Mouse (Mus musculus) cerebellum, adult 18-20 months (tissue): Measurements from ENCODE around the gene Ces3b.
"Not testable (repeated sequence)": the region's sequence is repeated elsewhere in the genome, so short reads cannot be mapped to it uniquely, and the experiment has no call there.

ENCODE experiments used
- DNase-seq, 2 experiments: peaks; one replicate each; pipeline ENCODE4 v3.0.0; 2021

The Ces3b gene

DNA sequence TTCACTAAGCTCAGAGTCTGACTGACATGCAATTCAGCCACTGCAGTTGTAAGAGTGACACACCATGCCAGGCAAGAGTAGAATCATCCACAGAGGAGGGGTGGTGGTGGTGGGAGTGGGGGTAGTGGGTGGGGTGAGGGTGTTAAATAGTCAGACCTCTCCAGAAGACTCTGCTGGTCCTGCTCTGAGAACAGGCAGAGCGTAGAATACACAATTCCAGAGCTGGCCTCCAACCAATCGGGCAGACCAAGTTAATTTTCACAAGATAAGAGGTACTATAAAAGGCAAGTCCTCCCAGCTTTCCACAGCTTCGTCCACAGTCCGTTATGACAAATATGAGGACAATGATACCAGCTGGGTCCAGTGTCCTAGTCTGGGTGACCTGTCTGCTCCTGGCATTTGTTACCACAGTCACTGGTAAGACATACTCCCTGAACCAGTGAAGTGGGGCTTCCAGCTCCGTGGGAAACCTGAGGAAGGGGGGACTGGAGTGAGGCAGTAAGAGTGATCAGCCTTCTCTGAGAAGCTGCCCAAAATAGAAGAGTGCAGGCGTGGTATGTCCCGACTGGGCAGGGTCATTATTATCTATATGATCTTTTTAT, at the start of gene Ces3b:
TSS of gene Ces3b (plus strand) at position 305 of the 602 bp plus-strand sequence.
- DNase-seq: no peak

DNA sequence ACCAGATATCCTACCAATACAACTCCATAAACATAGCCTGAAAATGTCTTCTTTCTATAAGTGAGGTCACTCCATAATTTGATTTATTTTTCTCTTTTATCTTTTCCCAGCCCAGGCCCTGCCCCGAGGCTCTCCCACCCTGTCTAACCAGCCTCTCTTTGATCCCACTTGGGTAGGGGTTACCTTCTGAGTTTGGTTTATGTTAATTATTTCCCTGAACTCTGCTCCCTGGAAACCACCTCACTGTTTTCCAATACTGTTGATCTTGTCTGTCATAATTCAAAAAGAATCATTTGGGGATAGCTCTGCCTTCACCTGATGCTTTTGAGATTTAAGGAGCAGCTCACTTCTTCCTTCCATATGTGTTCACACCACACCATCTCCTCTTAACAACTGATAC, 40.0 kb upstream of the Ces3b start:
- no peak for DNase-seq

DNA sequence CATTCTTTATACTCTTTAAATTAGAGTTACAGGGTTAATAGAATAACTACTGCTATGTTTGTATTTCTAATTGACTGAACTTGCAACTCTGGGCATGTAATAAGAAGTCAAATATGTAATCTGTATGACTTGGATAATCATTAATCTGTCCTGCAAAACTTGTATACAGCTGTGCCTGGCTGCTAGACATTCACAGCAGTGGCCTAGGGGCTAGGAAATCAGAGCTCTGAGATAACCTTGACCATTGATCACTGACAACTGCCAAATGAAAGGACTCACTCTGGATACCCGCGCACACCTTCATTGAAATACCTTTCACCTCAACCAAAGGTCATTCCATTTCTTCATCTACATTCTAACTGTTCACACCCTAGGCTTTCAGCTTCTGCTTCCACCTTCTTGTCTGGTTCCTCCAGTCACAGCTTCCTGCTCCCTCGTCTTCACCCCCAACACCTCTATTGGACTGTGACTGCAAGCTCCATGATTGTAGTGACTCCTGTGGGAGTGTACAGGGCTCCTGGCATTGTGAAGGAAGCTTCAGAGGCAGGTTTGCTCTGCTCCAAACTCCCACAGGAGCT, 37.6 kb upstream of the Ces3b start:
- no peak for DNase-seq

DNA sequence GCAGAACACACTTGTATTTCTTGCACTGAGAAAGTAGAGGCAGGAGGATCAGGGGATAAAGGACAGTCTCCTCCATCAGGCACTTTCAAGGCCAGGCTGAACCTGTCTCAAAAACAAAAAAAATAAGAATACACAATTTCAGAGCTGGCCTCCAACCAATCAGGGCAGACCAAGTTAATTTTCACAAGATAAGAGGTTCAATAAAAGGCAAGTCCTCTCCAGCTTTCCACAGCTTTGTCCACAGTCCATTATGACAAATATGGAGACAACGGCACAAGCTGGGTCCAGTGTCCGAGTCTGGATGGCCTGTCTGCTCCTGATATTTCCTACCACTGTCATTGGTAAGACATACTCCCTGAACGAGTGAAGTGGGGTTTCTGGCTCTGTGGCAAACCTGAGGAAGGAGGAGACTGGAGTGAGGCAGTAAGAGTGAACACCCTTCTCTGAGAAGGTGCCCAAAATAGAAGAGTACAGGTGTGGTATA, 35.1 kb upstream of the Ces3b start, which contains the start of gene Ces3a:
TSS of gene Ces3a (plus strand) at position 231 of the 484 bp plus-strand sequence.
- DNase-seq: no peak

DNA sequence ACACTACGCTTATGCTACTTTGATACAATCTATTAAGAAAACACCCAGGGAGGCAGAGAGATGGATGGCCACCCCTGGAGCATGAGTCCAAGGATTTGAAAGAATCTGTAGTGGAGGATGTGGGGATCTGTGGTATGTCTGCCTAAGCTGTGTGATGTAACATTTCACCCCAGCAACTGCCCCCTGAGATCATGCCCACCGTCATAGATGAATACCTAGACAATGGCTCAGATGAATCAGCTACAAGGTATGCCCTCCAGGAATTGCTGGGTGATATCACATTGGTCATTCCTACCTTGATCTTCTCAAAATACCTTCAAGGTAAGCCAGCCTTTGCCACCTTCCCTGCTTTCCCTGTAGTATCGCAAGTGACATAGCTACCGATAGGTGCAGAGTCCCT, 27.3 kb upstream of the Ces3b start:
- DNase-seq: no peak

- no peak for DNase-seq
Measured at GRCm38 (mm10) chr8:105060056-105060455, 23.5 kb upstream of the Ces3b start.

GRCm38 (mm10) chr8:105066761-105067160, 16.8 kb upstream of the Ces3b start:
- peak; percentile 9 to 12 for DNase-seq

- not testable (repeated sequence) for DNase-seq
Measured at GRCm38 (mm10) chr8:105067905-105068304, 15.6 kb upstream of the Ces3b start.

DNA sequence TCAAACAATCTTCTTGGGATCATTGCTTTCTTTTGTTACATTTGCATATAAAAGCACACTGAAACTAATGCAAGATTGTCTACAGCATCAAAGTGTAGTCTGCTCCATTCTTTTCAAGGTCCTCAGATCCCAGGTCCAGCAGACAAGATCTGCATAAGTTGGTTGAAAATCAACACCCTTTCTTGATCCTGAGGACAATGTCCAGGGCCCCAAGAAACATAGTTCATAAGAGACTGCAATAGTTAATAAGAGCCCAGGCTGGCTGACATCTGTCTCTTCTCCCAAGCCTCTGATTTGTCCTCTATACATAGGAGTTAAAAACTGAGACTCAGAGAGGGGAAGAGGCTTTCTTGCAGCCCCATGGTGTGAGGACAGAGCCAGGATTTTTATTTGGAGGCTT, 14.6 kb upstream of the Ces3b start:
- DNase-seq: no peak

DNA sequence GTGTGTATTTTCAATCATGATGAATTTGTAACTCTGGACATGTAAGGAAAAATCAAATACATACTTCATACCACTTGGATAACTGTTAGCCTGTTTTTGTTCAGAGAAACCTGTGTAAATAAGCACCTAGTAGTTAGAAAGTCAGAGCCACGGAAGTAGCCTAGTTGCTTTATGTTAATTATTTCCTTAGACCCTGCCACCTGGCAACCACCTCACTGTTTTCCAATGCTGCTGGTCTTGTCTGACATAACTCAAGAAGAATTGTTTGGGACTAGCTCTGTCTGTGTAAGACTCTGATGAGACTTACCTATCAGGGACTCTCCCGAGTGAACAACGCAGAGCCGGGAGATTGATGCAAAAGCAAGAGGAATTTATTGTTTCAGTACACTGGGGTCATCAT, 7.0 kb upstream of the Ces3b start:
- no peak for DNase-seq

DNA sequence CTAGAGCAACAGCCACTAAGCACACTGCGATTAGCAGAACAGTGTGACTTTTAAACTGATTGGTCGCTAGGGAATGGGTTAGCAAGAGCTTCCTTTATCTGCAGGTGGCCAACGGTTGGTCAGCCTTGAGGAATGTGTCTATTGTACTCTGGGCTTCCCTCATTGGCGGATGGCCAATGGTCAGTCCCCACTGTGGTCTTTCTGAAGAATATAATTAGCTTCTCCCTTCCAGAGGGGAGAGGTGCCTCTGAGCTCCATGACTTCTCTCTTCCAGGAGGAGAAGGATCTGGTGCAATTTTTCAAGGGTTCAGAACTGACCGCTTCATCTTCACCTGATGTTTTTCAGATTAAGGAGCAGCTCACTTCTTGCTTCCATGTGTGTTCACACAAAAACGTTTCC, 6.5 kb upstream of the Ces3b start:
- no peak for DNase-seq

DNA sequence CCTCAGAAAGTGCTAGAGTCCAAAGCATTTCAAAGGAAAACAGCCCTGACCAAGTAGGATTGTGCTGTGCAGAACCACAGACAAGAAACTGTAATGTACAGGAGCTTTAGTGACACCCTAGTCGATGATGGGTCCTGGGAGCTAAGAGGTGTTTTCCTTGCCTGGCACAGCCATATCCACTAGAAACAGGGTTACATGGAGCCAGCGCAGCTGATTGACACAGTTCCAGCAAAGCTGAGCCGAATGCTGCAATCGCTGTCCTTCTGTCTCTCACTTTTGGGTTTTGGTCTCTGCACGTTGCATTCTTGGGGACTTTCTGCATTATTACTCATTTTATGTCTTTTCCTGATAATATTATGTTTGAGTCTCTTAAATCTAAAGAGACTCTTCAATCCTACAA, 5.0 kb upstream of the Ces3b start:
- no peak for DNase-seq

DNA sequence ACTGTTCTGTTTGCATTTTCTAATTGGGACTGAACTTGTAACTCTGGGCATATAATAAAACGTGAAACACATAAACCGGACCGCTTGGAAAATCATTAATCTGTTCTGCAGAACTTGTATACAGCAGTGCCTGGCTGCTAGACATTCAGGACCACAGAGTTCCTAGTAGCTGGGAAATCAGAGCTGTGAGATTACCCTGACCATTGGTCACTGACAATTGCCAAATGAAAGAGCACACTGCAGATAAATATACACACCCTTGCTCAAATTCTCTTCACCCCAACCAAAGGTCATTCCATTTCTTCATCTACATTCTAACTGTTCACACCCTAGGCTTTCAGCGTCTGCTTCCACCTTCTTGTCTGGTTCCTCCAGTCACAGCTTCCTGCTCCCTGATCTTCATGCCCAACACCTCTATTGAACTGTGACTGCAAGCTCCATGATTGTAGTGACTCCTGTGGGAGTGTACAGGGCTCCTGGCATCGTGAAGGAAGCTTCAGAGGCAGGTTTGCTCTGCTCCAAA, 2.7 kb upstream of the Ces3b start:
- DNase-seq: no peak

- not testable (repeated sequence) for DNase-seq
Measured at GRCm38 (mm10) chr8:105088166-105088565, 4.6 kb downstream of the Ces3b start.

- no peak for DNase-seq
Measured at GRCm38 (mm10) chr8:105088581-105088980, 5.0 kb downstream of the Ces3b start.

DNA sequence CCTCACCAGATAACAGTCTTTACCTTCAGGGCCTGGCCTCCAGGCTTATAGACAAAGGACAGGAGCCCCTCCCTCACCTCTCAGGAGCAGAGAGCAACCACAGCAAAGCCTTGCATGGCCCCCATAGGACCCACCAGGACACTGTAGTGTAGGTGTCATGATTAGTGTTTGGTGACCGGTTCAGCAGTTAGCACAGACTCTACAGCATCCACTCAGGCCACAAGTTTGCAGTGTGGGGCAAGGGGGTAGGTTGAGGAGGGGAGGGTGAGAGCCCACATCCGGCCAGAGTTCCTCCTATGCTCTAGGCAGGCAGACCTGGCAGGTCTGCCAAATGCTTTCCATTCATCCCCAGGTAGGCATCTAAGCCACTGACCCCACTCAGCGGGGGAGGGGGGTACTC, 10.4 kb downstream of the Ces3b start:
- DNase-seq: no peak

DNA sequence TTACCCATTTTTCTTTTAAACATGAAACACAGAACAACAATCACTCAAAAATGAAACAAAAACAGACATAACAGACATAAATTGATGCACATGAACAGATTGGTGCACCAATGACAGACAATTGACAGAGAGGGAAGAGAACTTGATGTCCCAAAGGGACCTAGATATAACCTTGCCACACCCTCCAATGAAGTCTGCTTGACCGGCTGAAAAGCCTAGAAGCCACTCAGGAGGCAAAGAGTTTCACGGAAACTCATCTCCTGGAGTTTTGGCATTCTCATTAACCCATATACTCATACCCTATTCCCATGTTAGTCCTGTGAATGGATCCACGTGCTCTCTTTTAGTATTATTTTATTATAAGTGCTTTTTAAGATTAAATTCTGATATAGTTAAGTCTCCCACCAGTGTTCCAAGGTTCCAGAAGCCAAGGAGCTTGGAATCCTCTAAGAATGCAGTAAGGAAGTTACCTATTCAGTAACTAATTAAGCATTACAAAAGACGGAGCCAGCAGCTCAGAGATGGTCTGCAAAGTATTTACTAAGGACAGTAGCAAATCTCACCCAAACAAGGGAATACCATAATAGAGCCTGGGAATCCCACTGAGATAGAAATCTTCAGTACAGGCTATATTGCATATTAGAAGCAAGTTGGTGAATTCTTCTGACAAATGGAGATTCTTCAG, 18.7 kb downstream of the Ces3b start:
- DNase-seq: not testable (repeated sequence)

GRCm38 (mm10) chr8:105103701-105104100, 20.1 kb downstream of the Ces3b start:
- not testable (repeated sequence) for DNase-seq

DNA sequence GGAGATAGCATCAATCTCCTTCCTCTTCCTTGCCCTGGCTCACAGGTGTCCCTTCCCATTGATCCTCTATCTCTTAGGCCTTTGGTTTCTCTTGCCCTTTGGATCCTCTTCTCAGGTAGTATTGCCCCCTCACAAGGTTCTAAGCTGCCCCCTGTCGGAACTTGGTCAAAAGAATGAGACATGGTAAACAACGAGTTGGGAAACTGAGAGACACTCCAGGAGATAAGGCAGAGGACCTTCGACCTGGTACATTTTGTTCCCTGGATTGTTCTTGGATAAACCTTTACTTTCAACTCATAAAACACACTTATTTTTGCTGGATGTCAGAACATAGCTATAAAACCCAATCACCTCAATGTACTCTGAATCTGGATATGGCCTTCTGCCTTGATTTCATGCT, 20.7 kb downstream of the Ces3b start:
- no peak for DNase-seq

- no peak for DNase-seq
Measured at GRCm38 (mm10) chr8:105129864-105130263, 46.3 kb downstream of the Ces3b start.

DNA sequence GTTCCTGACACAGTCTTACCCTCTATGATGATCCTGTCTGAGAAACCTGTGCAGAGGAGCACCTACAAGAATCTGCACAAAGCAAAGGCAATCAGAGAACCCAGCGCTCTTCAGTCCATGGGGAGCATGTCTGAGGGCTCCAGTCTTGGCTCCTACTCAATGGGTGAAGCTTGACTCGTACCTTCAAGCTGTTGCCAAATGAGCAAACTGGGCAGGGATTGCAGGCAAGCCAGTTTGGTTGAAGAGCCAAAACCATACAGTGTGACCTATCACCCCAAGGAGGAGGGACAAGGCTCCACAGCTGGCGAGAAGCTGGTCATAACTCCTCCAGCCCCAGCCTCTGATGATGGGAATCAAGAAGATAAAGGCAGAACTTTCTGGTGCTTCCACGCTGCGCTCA, 48.0 kb downstream of the Ces3b start, which contains the start of gene Ces4a:
TSS of gene Ces4a (plus strand) at position 292 of the 400 bp plus-strand sequence.
- DNase-seq: no peak

DNA sequence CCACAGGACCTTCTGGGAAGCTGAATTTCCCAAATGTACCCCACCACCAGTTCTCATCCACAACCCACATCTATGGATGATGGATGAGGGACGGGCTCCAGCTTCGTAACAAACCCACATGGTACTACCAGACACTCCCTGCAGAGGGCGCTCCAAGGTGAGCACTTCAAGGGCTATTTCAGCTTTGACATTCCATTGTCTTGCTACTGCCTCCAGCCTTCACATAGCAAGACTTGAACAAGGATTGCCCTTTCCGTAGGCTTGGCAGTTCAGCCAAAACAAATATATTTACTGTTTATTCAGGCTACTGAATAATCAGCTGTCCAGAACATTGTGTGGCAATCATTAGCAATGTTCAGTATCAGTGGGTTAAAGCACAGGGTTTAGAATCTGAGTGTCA, 54.9 kb downstream of the Ces3b start:
- DNase-seq: peak; percentile 56 to 65

- DNase-seq: no peak
Measured at GRCm38 (mm10) chr8:105142395-105142794, 58.8 kb downstream of the Ces3b start.
